Mouse (Mus musculus) liver, adult (tissue): Measurements from ENCODE around the gene Hsf4.

Source experiments
- GATA4 ChIP-seq: IDR thresholded peaks from 2 replicates; pipeline ENCODE4 v1.6.1; 2014; ENCODE audit warnings: mild to moderate bottlenecking, low read length; ENCODE audit not compliant: insufficient replicate concordance

Gene Hsf4

GRCm38 (mm10) chr8:105305211-105306145, 35.9 kb downstream of the Hsf4 start, which contains the start of gene Elmo3:
Gene Elmo3, plus strand, starts transcription at chr8:105305601.
- TF ChIP-seq GATA4: peak; percentile 37; the same call in 1 of the 2 replicates

GRCm38 (mm10) chr8:105306146-105306691, 36.6 kb downstream of the Hsf4 start:
- TF ChIP-seq GATA4: no peak

- no peak for TF ChIP-seq GATA4
These were observed 38.1 kb downstream of the Hsf4 start for GRCm38 (mm10) chr8:105307670-105308069.

GRCm38 (mm10) chr8:105308428-105308827, 38.8 kb downstream of the Hsf4 start:
- no peak for TF ChIP-seq GATA4

GRCm38 (mm10) chr8:105309142-105309847, 39.7 kb downstream of the Hsf4 start:
- no peak for TF ChIP-seq GATA4

- TF ChIP-seq GATA4: no peak
These were observed 40.5 kb downstream of the Hsf4 start for GRCm38 (mm10) chr8:105310118-105310517.

DNA sequence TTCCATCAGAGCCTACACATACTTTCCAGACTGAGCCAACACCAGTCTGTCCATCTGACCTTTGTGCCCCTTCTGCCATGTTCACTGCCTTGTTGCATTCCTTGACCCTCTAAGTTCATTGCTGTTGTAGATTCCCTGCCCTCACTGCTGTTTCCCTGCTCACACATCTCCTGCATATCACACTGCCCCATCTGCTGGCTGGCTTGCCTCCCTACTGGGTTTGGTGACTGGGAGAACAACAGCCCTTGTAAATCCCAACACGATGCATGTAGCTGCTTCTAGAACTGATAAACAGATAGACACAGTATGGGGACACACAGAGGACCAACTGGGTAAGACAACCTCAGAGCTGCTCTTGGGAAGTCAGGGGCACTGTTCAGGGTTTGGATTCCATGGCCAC, 42.1 kb downstream of the Hsf4 start:
- no peak for TF ChIP-seq GATA4

- no peak for TF ChIP-seq GATA4
These were observed 43.4 kb downstream of the Hsf4 start for GRCm38 (mm10) chr8:105312891-105313481.

- no peak for TF ChIP-seq GATA4
These were observed 44.2 kb downstream of the Hsf4 start for GRCm38 (mm10) chr8:105313622-105314402.

DNA sequence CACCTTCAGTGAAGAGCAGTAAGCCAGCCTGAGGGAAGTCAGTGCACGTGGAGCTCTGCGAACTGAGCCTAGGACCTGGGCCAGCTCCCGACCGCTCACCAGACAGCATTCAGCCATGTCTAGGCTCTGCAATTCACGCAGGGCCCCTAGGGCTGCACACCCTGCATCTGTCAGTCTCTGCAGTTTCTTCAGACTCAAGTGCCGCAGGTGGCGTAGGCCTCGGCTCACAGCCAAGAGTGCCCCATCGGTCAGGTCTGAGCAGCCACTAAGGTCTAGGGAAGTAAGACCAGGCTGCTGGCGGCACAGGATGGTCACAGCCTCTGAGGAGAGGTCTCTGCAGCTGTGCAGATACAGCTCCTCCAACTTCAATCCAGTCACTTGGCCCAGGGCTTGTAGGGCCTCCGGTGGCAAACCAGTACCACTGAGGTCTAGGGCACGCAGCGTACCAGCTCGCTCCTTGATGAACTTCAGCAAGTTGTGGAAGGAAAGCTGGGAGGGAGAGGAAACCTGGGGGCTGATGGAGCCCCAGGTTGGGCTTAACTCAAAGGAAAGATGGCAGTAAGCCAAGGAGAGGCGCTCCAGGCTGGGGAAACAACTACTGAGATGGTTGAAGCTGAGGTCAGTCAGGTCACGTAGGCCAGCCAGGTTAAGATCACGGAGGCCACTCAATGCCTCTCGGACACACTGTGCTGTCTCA, 45.6 kb downstream of the Hsf4 start:
- no peak for TF ChIP-seq GATA4

- no peak for TF ChIP-seq GATA4
These were observed 48.3 kb downstream of the Hsf4 start for GRCm38 (mm10) chr8:105317941-105318340.

DNA sequence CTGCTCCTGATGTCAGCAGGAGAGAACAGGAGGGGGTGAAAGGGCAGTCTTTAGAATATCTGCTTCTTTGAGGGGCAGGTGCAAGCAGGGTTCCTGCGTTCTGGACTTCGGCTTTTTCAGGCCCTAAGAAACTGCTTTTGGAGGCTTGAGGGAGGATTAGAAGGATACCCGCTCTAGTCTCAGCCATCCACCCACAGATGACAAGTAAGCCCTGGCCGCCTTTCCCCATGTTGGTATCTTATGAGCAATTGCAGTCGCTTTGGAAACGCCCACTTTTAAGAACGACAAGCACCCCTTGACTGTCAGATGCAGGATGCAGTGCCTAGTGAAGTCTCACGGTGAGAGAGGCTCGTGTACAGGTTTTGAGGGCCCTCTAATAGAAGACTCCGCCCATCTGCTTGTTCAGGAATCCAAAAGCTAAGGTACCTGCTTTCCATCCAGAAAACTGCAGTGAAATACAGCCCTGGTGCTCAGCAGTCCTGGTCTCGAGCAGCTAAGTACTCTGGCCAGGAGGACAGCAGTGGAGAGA, 49.1 kb downstream of the Hsf4 start:
- TF ChIP-seq GATA4: no peak

- no peak for TF ChIP-seq GATA4
These were observed 53.6 kb downstream of the Hsf4 start for GRCm38 (mm10) chr8:105323183-105323582.
